Mouse (Mus musculus) intestine, postnatal 0 days (tissue): ENCODE results near the gene Ttc16. TPM values are rescaled to one million over a fixed set of nuclear protein-coding genes. Genes with fewer than 3 reads are reported as not detected.

Experiments used
- ATAC-seq: fragments of 200-750 bp; cut with Nextera tagmentation; 2 replicates; pipeline ENCODE4 v1.8.0; 2017; ENCODE audit warnings: mild to moderate bottlenecking, moderate TSS enrichment, moderate library complexity
- H3K27ac ChIP-seq: fragments of 300-500 bp; sonication (generic); 2 replicates; pipeline ENCODE4 v1.5.1; 2014; ENCODE audit warnings: mild to moderate bottlenecking, low read depth, low read length, moderate library complexity
- H3K27me3 ChIP-seq: fragments of 300-500 bp; sonication (generic); replicated peaks from 2 replicates; pipeline ENCODE4 v1.6.1; 2014; ENCODE audit warnings: low read length, mixed read lengths; ENCODE audit not compliant: control insufficient read depth, insufficient read depth
- H3K36me3 ChIP-seq: fragments of 300-500 bp; sonication (generic); 2 replicates; pipeline ENCODE4 v1.6.1; 2014; ENCODE audit warnings: mild to moderate bottlenecking, moderate library complexity; ENCODE audit not compliant: control insufficient read depth, insufficient read depth
- H3K4me1 ChIP-seq: fragments of 300-500 bp; sonication (generic); replicated peaks from 2 replicates; pipeline ENCODE4 v1.6.1; 2014; ENCODE audit warnings: antibody characterized with exemption, low read length, mixed read lengths; ENCODE audit not compliant: control insufficient read depth, insufficient read depth
- H3K4me2 ChIP-seq: fragments of 300-500 bp; sonication (generic); replicated peaks from 2 replicates; pipeline ENCODE4 v1.6.1; 2014; ENCODE audit warnings: low read depth, mild to moderate bottlenecking, moderate library complexity
- H3K4me3 ChIP-seq: fragments of 300-500 bp; sonication (generic); 2 replicates; pipeline ENCODE4 v1.5.1; 2014; ENCODE audit warnings: low read depth, low read length
- H3K9ac ChIP-seq: fragments of 300-500 bp; sonication (generic); 2 replicates; pipeline ENCODE4 v1.6.1; 2014; ENCODE audit warnings: mild to moderate bottlenecking, low read depth, low read length
- H3K9me3 ChIP-seq: fragments of 300-500 bp; sonication (generic); 2 replicates; pipeline ENCODE4 v1.6.1; 2016; ENCODE audit warnings: mixed run types; ENCODE audit not compliant: control insufficient read depth
- CTCF ChIP-seq: sonication (generic); IDR thresholded peaks from 2 replicates; pipeline ENCODE4 v1.5.1; 2016; ENCODE audit warnings: low read depth, mild to moderate bottlenecking, control low read depth, antibody characterized with exemption, moderate library complexity
- WGBS: fragments of 180-500 bp; shearing (Covaris S2); extraction: QIAGEN DNeasy Blood & Tissue Kit; methylation state at CpG from one replicate; pipeline ENCODE4 v1.1.7; 2014; 5-methylcytosine and 5-hydroxymethylcytosine counted together
- polyA plus RNA-seq: library from polyadenylated mRNA; unstranded; fragments of >200 nt; fragmentation: Nextera tagmentation; extraction: Ambion mirVana; gene quantifications from 2 replicates; pipeline ENCODE4 v1.2.1, GENCODE M21; 2015

Ttc16 gene
- polyA plus RNA-seq, 1 experiment from 2014 or later, result 0.04 TPM

DNA sequence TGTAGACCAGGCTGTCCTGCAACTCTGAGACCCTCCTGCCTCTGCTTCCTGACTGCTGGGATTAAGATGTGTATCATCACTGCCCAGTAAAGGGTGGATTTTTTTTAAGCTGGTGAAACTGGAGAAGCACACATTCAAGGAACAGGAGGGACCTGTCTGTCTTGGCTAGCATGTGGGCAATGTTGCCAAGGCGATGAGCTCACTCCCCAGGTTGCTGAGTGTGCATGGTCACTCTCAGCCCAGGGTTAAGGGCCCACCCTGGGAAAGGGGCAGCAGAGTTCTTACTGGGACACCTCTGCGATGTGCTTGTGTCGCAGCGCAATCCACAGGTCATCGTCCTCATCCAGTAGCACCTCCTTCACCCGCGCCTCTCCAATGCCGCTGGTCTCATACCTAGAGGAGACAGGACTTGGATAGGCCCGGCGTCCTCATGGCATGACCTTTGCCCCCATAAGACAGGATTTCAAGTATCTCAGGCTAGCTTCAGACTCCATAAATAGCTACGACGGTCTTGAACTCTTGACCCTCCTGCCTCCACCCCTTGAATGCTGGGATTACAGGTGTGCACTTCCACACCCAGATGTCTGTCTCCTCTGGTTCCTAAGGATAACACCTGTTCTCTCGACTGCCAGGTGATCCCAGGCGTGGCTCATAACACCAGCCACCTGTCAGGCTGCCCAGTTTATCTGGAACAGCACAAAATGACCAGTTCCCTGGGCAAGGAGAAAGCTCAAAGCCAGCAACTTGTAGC lies 33.6 kb upstream of the Ttc16 start:
- peak; percentile 85 for ATAC-seq
- peaks cover 19% of the 10 kb centered on the region; the same call in 1 of the 2 replicates for H3K36me3 ChIP-seq
- 0 out of 2 replicates have a peak overlapping the region, but pooled peaks have one; percentile 15 for H3K27ac ChIP-seq
- no peak overlapping the region for H3K9ac ChIP-seq
- no peak overlapping the region for H3K4me3 ChIP-seq
- no peak overlapping the region for H3K4me2 ChIP-seq
- TF ChIP-seq CTCF, result no peak
- no peaks in the 10 kb centered on the region for H3K27me3 ChIP-seq
- 58% methylated on average over 14 of the region's 14 CpGs for WGBS
- no peaks in the 10 kb centered on the region for H3K9me3 ChIP-seq
- no peaks in the 10 kb centered on the region for H3K4me1 ChIP-seq

DNA sequence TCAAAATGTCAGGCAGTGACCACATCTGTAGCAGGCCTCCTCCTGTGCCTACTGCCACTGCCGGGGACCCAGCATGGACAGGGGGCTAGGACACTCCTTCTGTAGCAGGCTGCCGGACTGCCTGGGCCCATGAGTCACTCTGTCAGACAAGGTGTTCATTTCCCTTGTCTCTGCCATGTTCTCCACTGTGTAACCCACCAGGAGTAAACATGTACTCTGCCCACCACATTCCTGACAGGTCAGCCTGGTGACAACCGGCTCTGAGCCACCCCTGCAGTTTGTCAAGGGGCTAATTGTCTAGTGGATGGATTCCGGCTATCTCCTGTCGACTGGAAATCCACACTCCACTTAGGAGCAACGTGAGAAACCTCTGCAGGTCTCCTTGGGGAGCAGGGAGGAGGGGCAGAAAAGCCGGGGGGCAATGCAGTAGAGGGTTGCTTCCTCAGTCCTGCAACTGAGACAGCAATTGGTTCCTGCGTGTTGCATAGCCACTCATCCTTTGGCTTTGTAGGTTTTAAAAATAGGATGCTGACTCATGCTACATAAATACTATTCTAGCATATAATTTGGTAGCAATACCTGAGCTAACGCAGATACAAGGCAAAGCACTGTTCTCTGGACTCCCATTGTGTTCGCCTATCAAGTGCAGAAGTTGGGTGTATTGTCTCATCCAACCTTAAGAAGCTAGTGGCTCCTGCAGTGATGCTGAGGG lies 23.0 kb upstream of the Ttc16 start:
- Histone ChIP-seq H3K9me3 (no peaks in the 10 kb centered on the region), H3K4me3 (no peak overlapping the region), H3K4me2 (no peak overlapping the region), H3K4me1 (no peaks in the 10 kb centered on the region), H3K27ac (no peak overlapping the region), H3K9ac (no peak overlapping the region), H3K27me3 (no peaks in the 10 kb centered on the region), H3K36me3 (peaks cover 35% of the 10 kb centered on the region; the same call in 1 of the 2 replicates)
- no peak for ATAC-seq
- no peak for TF ChIP-seq CTCF
- WGBS, result 56% methylated on average over 10 of the region's 10 CpGs

DNA sequence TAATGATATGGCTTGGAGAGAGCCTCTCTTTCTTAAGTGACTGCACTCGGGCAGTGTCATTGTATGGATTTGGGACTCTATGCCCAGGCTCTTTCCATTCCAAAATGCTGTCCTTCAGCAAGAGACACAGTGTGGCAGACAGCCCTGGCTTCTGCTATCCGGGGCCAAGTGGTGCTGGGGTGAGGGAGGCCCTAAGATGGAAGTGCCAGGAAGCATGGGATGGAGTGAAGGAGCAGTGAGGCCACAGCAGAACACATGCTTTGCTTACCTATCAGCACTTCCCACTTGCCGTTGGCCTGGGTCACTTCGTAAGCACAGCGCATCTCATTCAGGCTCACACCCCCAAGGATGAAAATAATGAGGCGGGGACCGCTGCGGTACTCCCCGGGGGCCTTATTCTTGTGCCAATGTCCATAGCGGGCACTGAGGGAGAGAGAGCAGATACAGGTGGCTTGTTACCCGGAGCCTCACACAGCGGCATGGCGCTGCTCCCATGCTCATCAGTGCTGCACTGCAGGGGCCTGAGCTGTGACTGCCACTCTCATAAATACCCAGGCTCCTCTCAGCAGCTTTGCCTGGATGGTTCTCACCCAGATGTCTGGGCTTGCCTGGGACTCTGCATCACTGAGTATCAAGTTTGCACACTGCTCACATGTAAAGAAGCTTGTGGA lies 20.4 kb upstream of the Ttc16 start:
- Histone ChIP-seq H3K4me1 (no peaks in the 10 kb centered on the region), H3K9ac (no peak overlapping the region), H3K9me3 (no peaks in the 10 kb centered on the region), H3K27ac (no peak overlapping the region), H3K4me3 (no peak overlapping the region), H3K4me2 (no peak overlapping the region), H3K27me3 (no peaks in the 10 kb centered on the region), H3K36me3 (peaks cover 26% of the 10 kb centered on the region; the same call in 1 of the 2 replicates)
- 89% methylated on average over 13 of the region's 13 CpGs for WGBS
- no peak for TF ChIP-seq CTCF
- ATAC-seq, result no peak

DNA sequence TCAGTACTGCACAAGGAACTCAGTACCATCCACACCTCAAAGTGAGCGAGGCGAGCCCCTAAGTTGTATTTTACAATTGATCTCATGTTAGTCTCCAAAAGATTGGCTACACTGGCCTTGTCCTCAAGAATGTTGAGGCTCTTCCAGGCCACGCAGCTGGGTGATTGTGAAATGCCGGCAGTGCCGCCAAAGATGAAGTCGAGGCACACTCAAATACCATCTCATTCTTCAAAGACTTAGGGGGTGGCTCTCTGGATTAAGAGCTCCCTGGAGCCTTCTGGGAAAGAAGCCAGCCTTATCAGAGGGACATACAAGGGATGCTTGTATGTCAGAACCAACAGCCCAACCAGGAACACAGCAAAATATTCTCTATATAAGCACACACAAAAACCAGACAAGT lies 15.9 kb upstream of the Ttc16 start:
- no peak overlapping the region for H3K4me3 ChIP-seq
- H3K4me1 ChIP-seq, result no peaks in the 10 kb centered on the region
- no peak overlapping the region for H3K4me2 ChIP-seq
- peaks cover 24% of the 10 kb centered on the region; the same call in 1 of the 2 replicates for H3K36me3 ChIP-seq
- no peak for TF ChIP-seq CTCF
- H3K9me3 ChIP-seq, result no peaks in the 10 kb centered on the region
- 78% methylated on average over 6 of the region's 6 CpGs for WGBS
- no peaks in the 10 kb centered on the region for H3K27me3 ChIP-seq
- no peak for ATAC-seq
- no peak overlapping the region for H3K9ac ChIP-seq
- no peak overlapping the region for H3K27ac ChIP-seq

DNA sequence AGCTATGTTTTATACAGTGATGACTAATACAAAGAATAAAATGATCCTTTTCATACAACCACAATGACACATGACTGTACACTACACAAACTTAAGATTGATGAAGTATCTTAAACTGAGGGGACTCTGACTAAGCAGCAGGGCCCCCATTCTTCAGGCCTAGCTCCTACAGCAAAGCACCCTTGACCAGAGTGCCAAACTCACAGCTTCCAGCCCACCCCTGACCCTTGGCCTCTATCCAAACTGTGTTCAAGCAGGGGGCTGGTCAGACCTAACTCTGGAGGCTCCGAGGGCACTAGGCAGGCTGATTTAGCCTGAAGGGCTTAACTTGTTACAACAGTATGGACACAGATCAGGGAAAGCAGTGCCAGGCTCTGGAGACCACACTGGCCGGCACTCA lies 13.1 kb upstream of the Ttc16 start:
- Histone ChIP-seq H3K4me2 (no peak overlapping the region), H3K9ac (no peak overlapping the region), H3K9me3 (no peaks in the 10 kb centered on the region), H3K27me3 (no peaks in the 10 kb centered on the region), H3K27ac (no peak overlapping the region), H3K4me1 (no peaks in the 10 kb centered on the region), H3K4me3 (no peak overlapping the region), H3K36me3 (0 out of 2 replicates have a peak, but pooled peaks cover 7% of the 10 kb centered on the region)
- ATAC-seq, result no peak
- TF ChIP-seq CTCF, result no peak
- 60% methylated on average over 2 of the region's 2 CpGs for WGBS

DNA sequence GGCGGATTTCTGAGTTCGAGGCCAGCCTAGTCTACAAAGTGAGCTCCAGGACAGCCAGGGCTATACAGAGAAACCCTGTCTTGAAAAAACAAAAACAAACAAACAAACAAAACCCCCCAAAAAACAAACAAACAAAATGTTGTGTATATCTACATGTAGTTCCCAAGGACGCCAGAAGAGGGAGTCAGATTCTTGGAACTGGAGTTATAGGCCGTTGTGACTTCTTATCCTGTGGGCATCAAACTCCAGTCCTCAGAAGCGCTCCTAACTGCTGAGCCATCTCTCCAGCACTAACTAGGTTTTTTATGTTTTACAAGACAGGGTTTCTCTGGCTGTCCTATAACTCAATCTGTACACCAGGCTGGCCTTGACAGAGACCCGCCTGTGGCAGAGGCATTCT lies 11.7 kb upstream of the Ttc16 start:
- Histone ChIP-seq H3K9ac (no peak overlapping the region), H3K9me3 (no peaks in the 10 kb centered on the region), H3K27me3 (no peaks in the 10 kb centered on the region), H3K4me1 (no peaks in the 10 kb centered on the region), H3K27ac (no peak overlapping the region), H3K4me2 (no peak overlapping the region), H3K4me3 (no peak overlapping the region), H3K36me3 (0 out of 2 replicates have a peak, but pooled peaks cover 7% of the 10 kb centered on the region)
- no peak for ATAC-seq
- 62% methylated on average over 6 of the region's 6 CpGs for WGBS
- TF ChIP-seq CTCF, result peak; percentile 66
